In the genomic region with DNA sequence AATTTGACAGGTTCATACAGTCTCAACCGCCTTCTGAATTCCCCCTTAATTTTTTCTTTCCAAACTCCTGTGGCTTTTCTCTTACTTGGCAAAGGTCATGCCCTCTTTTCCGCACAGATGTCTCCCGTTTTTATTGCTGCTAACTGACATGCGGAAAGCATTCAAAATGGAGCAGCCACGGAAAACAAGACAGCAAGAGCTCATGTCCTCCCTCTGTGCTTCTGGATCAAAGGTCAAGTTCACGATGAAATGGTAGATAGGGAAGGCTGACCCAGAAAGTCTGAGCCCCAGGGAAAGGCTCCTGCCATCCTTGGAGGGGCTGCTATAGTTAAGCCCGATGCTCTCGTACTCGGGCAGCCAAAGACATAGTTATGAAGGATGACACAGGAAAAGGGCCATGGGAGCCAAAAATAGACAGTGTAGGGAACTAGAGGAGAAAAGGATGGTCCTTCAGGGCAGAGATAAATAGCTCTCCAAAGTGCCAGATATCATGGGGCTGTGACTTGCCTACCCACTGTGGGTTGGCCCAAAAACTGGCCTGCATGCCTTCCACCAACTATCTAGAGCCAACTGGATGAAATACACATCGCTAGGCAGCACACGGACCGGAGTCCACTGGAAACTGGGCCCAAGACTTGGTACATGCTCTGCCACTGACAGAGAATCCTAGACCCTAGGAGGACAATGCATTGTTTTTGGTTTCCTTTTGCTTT, we compare ENCODE assay signal across 21 mouse cellular contexts. TPM values are rescaled to one million over a fixed set of nuclear protein-coding genes. Genes with fewer than 3 reads are reported as not detected.
DNase-seq lines count a peak whose midpoint lies in the region; ATAC-seq lines count a peak whose summit lies in the region.
"Had no signal": no experiment of that assay in that cellular context is flagged by ENCODE, and none has a peak within 500 bp of the region (broad histone marks: within the 10 kb centered on the region; RNA-seq: fewer than 3 reads in every experiment).

No protein-coding gene starts in this region.

- H3K9ac ChIP-seq in hindbrain, embryonic 11.5 days (ENCODE audit: low read depth, low read length): no peak overlapping the region
- H3K9ac ChIP-seq: embryonic facial prominence, embryonic 15.5 days; intestine, embryonic 15.5 days had no signal

- no peak for ATAC-seq in hindbrain, embryonic 11.5 days (ENCODE audit: low FRiP score)
- ATAC-seq: forebrain, embryonic 14.5 days; hindbrain, embryonic 16.5 days; intestine, embryonic 15.5 days had no signal

- H3K4me1 ChIP-seq in hindbrain, embryonic 10.5 days (replicated peaks): peaks cover 21% of the 10 kb centered on the region
- H3K4me1 ChIP-seq in hindbrain, embryonic 11.5 days (replicated peaks; ENCODE audit: control insufficient read depth, insufficient read depth, low read length): no peaks in the 10 kb centered on the region
- H3K4me1 ChIP-seq: intestine, embryonic 15.5 days had no signal

- no peak overlapping the region for H3K4me2 ChIP-seq in hindbrain, embryonic 11.5 days (replicated peaks; ENCODE audit: low read depth, low read length)
- H3K4me2 ChIP-seq: embryonic facial prominence, embryonic 15.5 days; intestine, embryonic 15.5 days; midbrain, embryonic 11.5 days had no signal

- H3K27ac ChIP-seq in hindbrain, embryonic 10.5 days: no peak overlapping the region; the same call in 1 of the 2 replicates
- H3K27ac ChIP-seq in hindbrain, embryonic 11.5 days (ENCODE audit: low read depth, low read length): no peak overlapping the region
- H3K27ac ChIP-seq: embryonic facial prominence, embryonic 15.5 days; heart, embryonic 10.5 days; intestine, embryonic 15.5 days; stomach, postnatal 0 days had no signal

- no peaks in the 10 kb centered on the region for H3K27me3 ChIP-seq in hindbrain, embryonic 10.5 days (ENCODE audit: insufficient read depth, poor library complexity, severe bottlenecking)
- no peaks in the 10 kb centered on the region for H3K27me3 ChIP-seq in hindbrain, embryonic 11.5 days (ENCODE audit: control insufficient read depth, insufficient read depth, low read length)
- H3K27me3 ChIP-seq: embryonic facial prominence, embryonic 15.5 days; intestine, embryonic 15.5 days had no signal

- WGBS in hindbrain, embryonic 10.5 days: 56% methylated on average over 12 of the region's 12 CpGs
- 49% methylated on average over 12 of the region's 12 CpGs for WGBS in hindbrain, embryonic 11.5 days

- H3K9me3 ChIP-seq in hindbrain, embryonic 10.5 days: no peaks in the 10 kb centered on the region
- no peaks in the 10 kb centered on the region for H3K9me3 ChIP-seq in hindbrain, embryonic 11.5 days (ENCODE audit: control insufficient read depth, low read length)
- H3K9me3 ChIP-seq: embryonic facial prominence, embryonic 15.5 days; heart, embryonic 10.5 days; intestine, embryonic 15.5 days had no signal

- H3K36me3 ChIP-seq in hindbrain, embryonic 10.5 days: no peaks in the 10 kb centered on the region
- H3K36me3 ChIP-seq in hindbrain, embryonic 11.5 days (ENCODE audit: control insufficient read depth, insufficient read depth, low read length): no peaks in the 10 kb centered on the region
- H3K36me3 ChIP-seq: embryonic facial prominence, embryonic 15.5 days; heart, embryonic 10.5 days; intestine, embryonic 15.5 days had no signal

- DNase-seq in hindbrain, embryonic 10.5 days (ENCODE audit: low spot score): peak; percentile 24
- DNase-seq in hindbrain, embryonic 11.5 days (ENCODE audit: low spot score): no peak
- DNase-seq in cerebellum, adult 18-20 months: peak; percentile 36 to 46
- peak; percentile 64 to 85 for DNase-seq in cerebellum, postnatal 14 days
- peak; percentile 45 for DNase-seq in mesoderm, embryonic 11.5 days (ENCODE audit: low read depth, low spot score)
- no peak for DNase-seq in kidney, postnatal 14 days
- no peak for DNase-seq in frontal cortex, postnatal 10 days (ENCODE audit: low spot score in 2 of 2)
- DNase-seq: adrenal gland, postnatal 25 days; gastrocnemius, postnatal 10 days; heart, postnatal 4 days; kidney, adult 8-10 months; kidney, postnatal 10 days; lung, postnatal 4 days; thymus, adult 2 months had no signal

- no peak overlapping the region for H3K4me3 ChIP-seq in hindbrain, embryonic 10.5 days
- no peak overlapping the region for H3K4me3 ChIP-seq in hindbrain, embryonic 11.5 days (ENCODE audit: low read depth, low read length)
- H3K4me3 ChIP-seq: embryonic facial prominence, embryonic 15.5 days; heart, embryonic 10.5 days; intestine, embryonic 15.5 days had no signal

RNA-seq across cellular contexts. Expression of a gene that starts 5.6 kb away (rescaled TPM):
- 8.7 and 9.4 TPM in 2 replicates for polyA plus RNA-seq in hindbrain, embryonic 10.5 days (2016; fragmentation: Nextera tagmentation; extraction: Ambion mirVana)
- 13.5 and 22.9 TPM in 2 replicates for polyA plus RNA-seq in hindbrain, embryonic 11.5 days (2014; fragmentation: Nextera tagmentation; extraction: Ambion mirVana)

Comparison
In these comparisons a context has a peak if more than half of its experiments do, and no peak if none do; other contexts are left out.
1. DNase-seq: peak in hindbrain, embryonic 10.5 days (single experiment), cerebellum, adult 18-20 months (2 of 2), cerebellum, postnatal 14 days (2 of 2) and mesoderm, embryonic 11.5 days (single experiment); none in hindbrain, embryonic 11.5 days (single experiment), kidney, postnatal 14 days (single experiment) and frontal cortex, postnatal 10 days (0 of 2).